Mouse (Mus musculus): ENCODE results near the gene Grm8.

The Grm8 gene

GRCm38 (mm10) chr6:28135001-28135401 is at the start of gene Grm8:
Gene Grm8, minus strand, starts transcription at chr6:28135178.
- DNase-seq = peak in 1 of 2 experiments; percentile 15

- DNase-seq = peak in 1 of 2 experiments; percentile 1
Observed at GRCm38 (mm10) chr6:28169851-28170539, 35.0 kb upstream of the Grm8 start.

- DNase-seq = no peak
Observed at GRCm38 (mm10) chr6:28160399-28160798, 25.4 kb upstream of the Grm8 start.

GRCm38 (mm10) chr6:28146445-28146844 is 11.5 kb upstream of the Grm8 start:
- DNase-seq = no peak

- no peak for DNase-seq
Observed at GRCm38 (mm10) chr6:28142332-28142731, 7.4 kb upstream of the Grm8 start.

- peak; percentile 72 to 88 for DNase-seq
Observed at GRCm38 (mm10) chr6:28135411-28136233, 644 bp upstream of the Grm8 start.

GRCm38 (mm10) chr6:28134251-28134801 is 652 bp downstream of the Grm8 start:
- DNase-seq = peak in 1 of 2 experiments; percentile 12

GRCm38 (mm10) chr6:28133206-28134063 is 1.5 kb downstream of the Grm8 start:
- no peak for DNase-seq

GRCm38 (mm10) chr6:28132056-28132455 is 2.9 kb downstream of the Grm8 start:
- DNase-seq = no peak

GRCm38 (mm10) chr6:28128871-28129270 is 6.1 kb downstream of the Grm8 start:
- DNase-seq = no peak

GRCm38 (mm10) chr6:28115519-28115918 is 19.5 kb downstream of the Grm8 start:
- DNase-seq = no peak

GRCm38 (mm10) chr6:28114916-28115315 is 20.1 kb downstream of the Grm8 start:
- no peak for DNase-seq

- DNase-seq = no peak
Observed at GRCm38 (mm10) chr6:28111551-28111950, 23.4 kb downstream of the Grm8 start.

- no peak for DNase-seq
Observed at GRCm38 (mm10) chr6:28102608-28103316, 32.2 kb downstream of the Grm8 start.

GRCm38 (mm10) chr6:28100001-28100400 is 35.0 kb downstream of the Grm8 start:
- DNase-seq = no peak

- no peak for DNase-seq
Observed at GRCm38 (mm10) chr6:28092511-28092910, 42.5 kb downstream of the Grm8 start.

GRCm38 (mm10) chr6:28091836-28092235 is 43.1 kb downstream of the Grm8 start:
- no peak for DNase-seq

- no peak for DNase-seq
Observed at GRCm38 (mm10) chr6:28090981-28091380, 44.0 kb downstream of the Grm8 start.

GRCm38 (mm10) chr6:28075534-28075933 is 59.4 kb downstream of the Grm8 start:
- DNase-seq = no peak

GRCm38 (mm10) chr6:28074470-28074869 is 60.5 kb downstream of the Grm8 start:
- no peak for DNase-seq

- DNase-seq = no peak
Observed at GRCm38 (mm10) chr6:28051966-28052365, 83.0 kb downstream of the Grm8 start.

GRCm38 (mm10) chr6:28042339-28042738 is 92.6 kb downstream of the Grm8 start:
- DNase-seq = no peak

Measured in kidney, postnatal 36 days (tissue).